Mouse (Mus musculus) activated CD4-positive, CD25-positive, alpha-beta regulatory T cell, adult 9 weeks (primary cell): Measurements from ENCODE around the gene Sprr1a. TPM values are rescaled to one million over a fixed set of nuclear protein-coding genes. Genes with fewer than 3 reads are reported as not detected.

Source experiments
- polyA plus RNA-seq: library from polyadenylated mRNA; unstranded; fragments of 100-300 nt; shearing (Covaris generic); gene quantifications from one replicate; pipeline ENCODE4 v1.2.1, GENCODE M21; 2017

Sprr1a gene
- not detected for polyA plus RNA-seq

DNA sequence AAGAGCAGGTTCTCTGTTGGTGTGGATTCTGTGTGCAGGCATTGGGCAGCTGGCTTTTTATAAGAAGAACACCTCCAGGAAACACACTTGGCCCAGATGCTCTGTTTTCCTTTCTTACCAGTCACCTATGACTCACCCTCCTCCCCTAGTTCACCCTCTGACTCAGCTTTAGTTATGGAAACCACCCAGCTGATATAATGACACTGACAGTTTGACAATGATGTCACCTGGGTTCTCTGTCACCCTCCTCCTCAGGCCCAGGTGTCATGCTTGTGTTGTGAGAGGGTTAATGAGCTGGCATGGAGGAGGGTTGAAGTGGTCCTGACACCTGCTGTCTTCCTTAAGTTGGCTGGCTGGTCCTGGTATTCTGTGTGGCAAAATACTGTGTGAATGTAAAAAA is at the start of gene Sprr1a:
TSS of gene Sprr1a (minus strand) at position 33 of the 400 bp plus-strand sequence.

DNA sequence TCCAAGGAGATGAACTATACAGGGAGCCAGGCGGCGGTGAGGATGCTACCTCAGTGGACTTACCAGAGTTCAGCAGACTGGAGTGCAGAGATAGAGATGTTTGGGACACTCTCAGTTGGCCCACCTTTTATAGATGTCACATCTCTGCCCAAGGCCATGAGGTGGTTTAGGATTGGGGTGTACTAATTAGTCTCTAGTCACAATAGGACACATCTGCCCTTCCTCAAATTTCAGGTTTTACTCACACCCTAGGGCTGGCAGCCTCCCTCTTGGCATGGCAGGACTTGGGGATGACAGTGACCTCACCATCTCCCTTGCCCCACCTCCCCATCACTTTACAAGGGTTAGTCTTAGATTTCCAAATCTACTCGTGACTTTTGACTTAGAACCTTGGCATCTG is 48.7 kb upstream of the Sprr1a start, which contains the start of gene 2310046K23Rik:
TSS of gene 2310046K23Rik (minus strand) at position 101 of the 400 bp plus-strand sequence.

DNA sequence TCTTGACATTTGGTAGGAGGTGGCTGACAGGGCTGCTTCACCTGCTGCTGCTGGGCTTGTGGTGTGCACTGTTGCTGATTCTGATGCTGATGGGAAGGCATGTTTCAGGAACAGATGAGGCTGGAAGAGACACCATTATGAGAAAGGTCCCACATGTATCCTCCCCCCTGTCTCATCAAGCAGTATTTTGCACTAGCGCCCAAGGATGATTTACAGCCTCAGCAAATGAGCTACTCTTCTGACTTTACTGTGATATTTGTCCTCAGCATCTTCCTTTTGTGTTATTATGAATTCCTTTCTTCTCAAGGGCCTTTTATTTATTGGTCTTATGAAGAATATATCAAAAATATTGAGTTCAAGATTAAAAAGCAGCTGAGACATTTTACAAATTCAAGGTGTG is 14.7 kb upstream of the Sprr1a start, which contains the start of gene Sprr4:
TSS of gene Sprr4 (minus strand) at position 101 of the 400 bp plus-strand sequence.

DNA sequence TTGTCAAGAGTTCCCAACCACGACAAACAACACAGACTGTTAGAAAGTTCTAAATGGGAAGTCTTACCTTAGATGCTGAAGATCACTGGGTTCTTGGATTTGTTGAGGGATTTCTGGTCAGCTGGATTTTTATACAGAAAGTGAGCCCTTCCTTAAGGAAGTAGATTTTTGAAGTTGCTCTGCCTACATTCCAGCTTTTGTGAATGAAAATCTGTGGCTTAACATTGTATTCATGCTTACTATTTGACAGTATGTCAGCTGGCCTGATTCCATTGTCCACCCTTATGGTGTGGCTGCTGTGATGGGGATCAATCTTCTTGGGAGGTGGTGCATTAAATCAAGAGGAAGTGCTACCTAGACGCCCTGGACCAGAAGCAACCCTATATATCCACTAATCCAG is 27.1 kb downstream of the Sprr1a start, which contains the start of gene Sprr3:
TSS of gene Sprr3 (minus strand) at position 101 of the 400 bp plus-strand sequence.

DNA sequence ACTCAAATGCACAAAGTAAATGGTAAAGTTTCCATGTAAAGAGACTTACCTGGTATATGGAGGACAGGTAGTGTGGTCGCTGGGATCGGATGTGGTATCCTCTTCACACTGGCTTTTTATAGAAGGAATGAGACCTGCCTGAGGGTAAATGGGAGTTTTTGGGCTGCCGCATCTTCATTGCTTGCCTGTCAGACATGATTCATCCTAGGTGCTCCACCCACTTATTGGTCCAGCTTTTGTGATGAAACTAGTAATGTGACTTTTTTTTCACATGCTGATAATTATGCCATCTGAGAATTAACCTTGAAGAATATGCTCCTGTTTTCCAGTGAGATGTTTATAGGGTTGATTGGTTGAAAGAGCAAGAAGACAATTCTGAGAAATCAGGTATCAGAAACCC is 47.0 kb downstream of the Sprr1a start, which contains the start of gene Sprr1b:
TSS of gene Sprr1b (minus strand) at position 101 of the 400 bp plus-strand sequence.

Other genes with a start within 250 kb of the Sprr1a start
- gene Sprr2a3, start 200.5 kb downstream of the Sprr1a start, polyA plus RNA-seq: not detected
- not detected for gene Sprr2b, start 169.3 kb downstream of the Sprr1a start, polyA plus RNA-seq
- not detected for gene Sprr2d, start 146.8 kb downstream of the Sprr1a start, polyA plus RNA-seq
- gene Sprr2e, start 133.8 kb downstream of the Sprr1a start, polyA plus RNA-seq: not detected
- not detected for gene Sprr2f, start 120.7 kb downstream of the Sprr1a start, polyA plus RNA-seq
- not detected for gene Sprr2h, start 100.2 kb downstream of the Sprr1a start, polyA plus RNA-seq
- not detected for gene Sprr2i, start 77.9 kb downstream of the Sprr1a start, polyA plus RNA-seq
- gene Sprr2j-ps, start 67.8 kb downstream of the Sprr1a start, polyA plus RNA-seq: not detected
- 17.2 TPM for gene Gm9774, start 56.5 kb downstream of the Sprr1a start, polyA plus RNA-seq
- not detected for gene Sprr2k, start 53.3 kb downstream of the Sprr1a start, polyA plus RNA-seq
- gene Sprr1b, start 47.1 kb downstream of the Sprr1a start, polyA plus RNA-seq: not detected
- gene Sprr3, start 27.2 kb downstream of the Sprr1a start, polyA plus RNA-seq: not detected
- not detected for gene Sprr4, start 14.6 kb upstream of the Sprr1a start, polyA plus RNA-seq
- not detected for gene 2310046K23Rik, start 48.6 kb upstream of the Sprr1a start, polyA plus RNA-seq
- gene Ivl, start 87.8 kb upstream of the Sprr1a start, polyA plus RNA-seq: not detected
- gene Smcp, start 103.1 kb upstream of the Sprr1a start, polyA plus RNA-seq: not detected
- not detected for gene 2210017I01Rik, start 121.6 kb upstream of the Sprr1a start, polyA plus RNA-seq
- gene Lce6a, start 135.8 kb upstream of the Sprr1a start, polyA plus RNA-seq: not detected
- not detected for gene Lce1a1, start 162.4 kb upstream of the Sprr1a start, polyA plus RNA-seq
- not detected for gene Lce1b, start 171.0 kb upstream of the Sprr1a start, polyA plus RNA-seq
- not detected for gene Lce1a2, start 184.4 kb upstream of the Sprr1a start, polyA plus RNA-seq
- gene Lce1c, start 193.4 kb upstream of the Sprr1a start, polyA plus RNA-seq: not detected
- not detected for gene Lce1d, start 201.3 kb upstream of the Sprr1a start, polyA plus RNA-seq
- not detected for gene Lce1e, start 223.2 kb upstream of the Sprr1a start, polyA plus RNA-seq
- not detected for gene Lce1f, start 234.5 kb upstream of the Sprr1a start, polyA plus RNA-seq